Mouse (Mus musculus): ENCODE measurements around the gene Pde12.
A peak's percentile ranks its signal among the peaks of the same experiment; 100 is the strongest.

The Pde12 gene

DNA sequence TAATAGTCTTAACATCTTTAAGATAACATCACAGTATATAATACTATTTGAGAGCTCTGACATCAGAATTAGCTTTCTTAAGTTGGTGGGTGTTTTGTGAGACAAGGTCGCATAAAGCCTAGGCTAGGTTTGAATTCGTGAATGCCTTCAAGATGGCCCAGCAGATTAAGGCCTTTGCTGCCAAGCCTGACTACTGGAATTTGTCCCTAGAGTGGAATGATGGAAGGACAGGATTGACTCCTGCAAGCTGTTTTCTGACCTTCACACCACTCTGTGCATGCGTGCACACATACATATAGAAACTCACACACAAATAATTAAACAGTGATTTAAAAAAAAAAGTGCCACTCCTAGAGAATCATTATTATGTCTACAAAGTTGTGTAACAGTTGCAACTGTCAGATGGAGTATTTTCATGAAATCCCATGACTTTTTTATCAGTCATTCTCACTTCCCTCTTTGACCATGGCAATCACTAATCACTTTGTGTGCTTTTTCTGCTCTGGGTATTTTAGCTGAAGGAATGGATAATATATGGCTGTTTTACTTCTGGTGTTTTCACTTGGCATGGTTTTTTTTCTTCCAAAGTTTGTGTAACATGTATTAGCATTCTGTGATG is 26.6 kb downstream of the Pde12 start:
- DNase-seq (ENCODE audit: low spot score in 2 of 2), result no peak

DNA sequence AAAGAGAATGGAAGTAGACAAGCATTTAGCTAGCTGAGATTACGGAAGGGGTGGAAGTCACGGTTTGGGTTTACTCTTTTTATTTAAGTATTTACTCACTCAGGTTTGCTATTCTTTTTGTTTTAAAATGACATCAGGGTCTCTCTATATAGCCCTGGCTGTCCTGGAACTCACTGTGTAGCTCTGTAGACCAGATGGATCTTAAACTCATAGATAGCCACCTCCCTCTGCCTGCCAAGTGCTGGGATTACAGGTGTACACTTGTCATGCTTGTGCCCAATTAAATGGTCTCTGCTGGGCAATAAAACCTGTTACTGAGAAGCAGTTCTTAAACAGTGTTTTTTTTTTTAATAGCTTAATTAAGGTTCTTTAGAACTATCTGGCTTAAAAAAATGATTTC is 29.7 kb downstream of the Pde12 start:
- no peak for DNase-seq (ENCODE audit: low spot score in 2 of 2)

DNA sequence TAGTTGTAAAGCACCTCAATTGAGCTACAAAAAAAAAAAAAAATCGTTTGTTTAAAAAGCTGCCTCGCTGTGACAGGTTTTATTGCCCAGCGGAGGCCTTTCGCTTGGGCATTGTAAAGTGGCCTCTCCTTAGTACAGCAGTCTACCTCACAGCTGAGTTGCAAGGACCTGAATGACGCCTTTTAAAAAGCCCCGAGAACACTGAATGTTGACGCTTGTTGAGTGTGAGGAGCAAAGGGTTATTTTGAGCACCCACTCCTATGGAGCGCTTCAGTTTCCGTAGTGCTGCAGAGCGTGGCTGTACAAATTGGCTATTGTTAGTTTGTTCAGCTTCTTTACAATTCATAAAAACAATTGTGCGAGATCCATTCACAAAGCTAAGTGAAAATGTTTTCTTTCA is 30.4 kb downstream of the Pde12 start:
- no peak for DNase-seq (ENCODE audit: low spot score in 2 of 2)

DNA sequence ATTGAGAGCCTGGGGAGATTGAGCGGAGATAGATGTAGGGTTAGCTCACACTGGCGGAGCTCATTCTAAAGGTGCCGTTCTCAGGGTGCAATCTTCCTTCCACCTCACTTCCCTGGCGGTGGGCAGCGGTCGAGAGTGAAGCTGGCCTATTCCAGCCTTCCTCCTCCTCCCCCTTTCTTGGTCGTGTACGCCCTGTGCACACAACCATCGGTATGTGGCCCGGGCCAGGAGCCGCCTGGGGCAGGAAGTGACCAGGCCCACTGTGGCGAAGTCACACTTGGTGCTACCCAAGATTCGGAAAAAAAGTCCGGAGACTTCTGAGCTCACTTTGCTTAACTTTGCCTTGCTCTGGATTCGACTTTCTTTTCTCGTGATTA is 31.0 kb downstream of the Pde12 start:
- DNase-seq (ENCODE audit: low spot score in 2 of 2), result peak; percentile 54 to 79

- DNase-seq (ENCODE audit: low spot score in 2 of 2), result peak; percentile 97 to 98
These were observed 31.6 kb downstream of the Pde12 start, which contains the start of gene Arf4 for GRCm38 (mm10) chr14:26637851-26638707. Gene Arf4, plus strand, starts transcription at chr14:26638074.

DNA sequence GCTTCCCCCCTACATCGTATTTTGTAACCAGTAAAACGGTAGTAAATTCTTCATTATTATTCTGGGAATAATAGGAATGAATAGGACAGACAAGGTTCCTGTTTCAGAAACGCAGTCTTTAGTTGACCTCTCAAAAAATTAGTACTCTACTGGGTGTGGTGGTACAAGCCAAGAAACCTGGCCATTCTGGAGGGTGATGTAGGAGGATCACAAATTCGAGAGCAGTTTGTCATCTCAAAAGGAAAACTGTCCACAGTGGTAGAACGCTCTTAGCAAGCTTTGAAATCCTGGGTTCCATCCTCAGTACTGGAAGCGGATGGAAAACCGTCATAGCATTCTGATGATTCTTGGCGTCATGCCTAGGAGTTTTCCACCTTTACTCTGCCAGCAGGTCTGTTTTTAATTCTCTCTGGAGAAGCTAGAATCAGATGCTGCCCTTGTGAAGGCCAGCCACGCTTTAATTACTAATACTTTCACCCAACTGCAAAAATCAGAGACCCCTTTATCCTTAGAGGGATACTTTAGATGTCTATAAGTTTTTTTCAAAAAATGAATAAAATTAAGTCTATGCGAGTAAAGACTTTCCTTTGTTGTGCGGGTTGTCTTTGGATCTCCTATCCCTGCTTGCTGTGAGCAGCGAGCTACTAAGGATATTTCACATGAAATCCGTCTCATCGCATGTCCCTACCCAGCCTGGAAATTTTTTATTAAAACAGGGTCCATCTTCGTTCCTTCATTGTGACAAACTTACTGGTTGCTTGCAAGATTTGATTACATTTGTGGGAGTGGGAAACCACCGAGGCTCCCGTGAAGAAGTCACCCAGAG is 32.4 kb downstream of the Pde12 start:
- no peak for DNase-seq (ENCODE audit: low spot score in 2 of 2)

DNA sequence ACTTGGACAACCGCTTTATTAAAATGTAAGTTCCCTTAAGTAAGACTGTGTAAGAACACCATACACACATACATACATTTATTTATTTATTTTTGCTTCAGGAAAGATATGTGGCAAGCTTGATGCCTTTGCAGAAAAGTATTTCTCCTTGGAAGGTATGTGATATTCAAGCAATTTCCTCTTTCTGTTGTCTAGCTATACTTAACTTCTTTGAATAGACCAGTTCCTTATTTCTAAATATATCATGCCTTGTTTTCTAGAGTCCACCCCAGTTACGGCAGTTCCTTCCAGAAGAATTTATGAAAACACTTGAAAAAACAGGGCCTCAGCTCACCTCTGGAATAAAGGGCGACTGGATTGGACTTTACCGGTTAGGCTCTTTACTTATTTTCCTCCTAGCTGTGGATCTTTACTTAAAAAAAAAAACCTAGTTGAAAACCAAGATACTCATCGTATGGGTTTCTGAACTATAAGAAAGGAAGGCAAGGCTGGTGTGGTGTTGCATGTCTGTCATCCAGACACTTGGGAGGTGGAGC is 43.0 kb downstream of the Pde12 start:
- no peak for DNase-seq (ENCODE audit: low spot score in 2 of 2)

DNA sequence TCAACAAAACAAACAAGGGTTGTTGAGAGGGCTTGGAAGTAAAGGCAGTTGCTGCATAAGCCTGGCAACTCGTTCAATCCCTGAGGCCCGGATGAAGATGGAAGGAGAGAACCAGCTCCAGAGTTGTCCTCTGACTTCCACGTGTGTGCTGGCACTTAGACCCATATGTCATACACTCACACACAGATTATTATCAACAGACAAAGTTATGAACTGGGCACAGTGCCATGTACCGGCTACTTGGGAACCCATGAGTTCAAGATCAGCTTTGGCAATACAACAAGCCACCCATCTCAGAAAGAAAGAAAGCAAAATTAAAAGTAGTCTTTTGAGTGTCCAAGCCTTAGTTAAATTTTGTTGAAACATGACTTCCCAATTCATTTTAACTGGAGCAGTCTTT is 44.4 kb downstream of the Pde12 start:
- DNase-seq (ENCODE audit: low spot score in 2 of 2), result no peak

DNA sequence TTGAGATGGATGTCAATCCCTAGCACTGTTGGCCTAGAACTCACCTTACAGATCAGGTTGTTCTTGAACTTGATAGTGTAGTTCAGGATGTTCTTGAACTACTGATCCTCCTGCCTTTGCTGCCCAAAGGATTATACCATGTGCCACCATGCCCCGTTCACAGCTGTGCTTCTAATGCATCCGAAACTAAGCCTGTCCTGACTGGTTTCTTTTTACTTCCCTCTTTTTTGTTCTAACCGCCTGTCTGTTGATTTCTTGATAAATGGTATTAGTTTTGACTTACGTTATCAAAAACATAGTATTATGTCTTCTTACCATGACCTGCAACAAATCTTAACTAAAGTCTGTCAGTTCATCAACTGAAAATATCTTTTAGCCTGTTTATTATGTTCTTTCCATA is 59.0 kb downstream of the Pde12 start:
- no peak for DNase-seq (ENCODE audit: low spot score in 2 of 2)

Data from spleen, postnatal 4 days (tissue).